Mouse (Mus musculus): ENCODE results near the gene Bcl7c. TPM values are rescaled to one million over a fixed set of nuclear protein-coding genes. Genes with fewer than 3 reads are reported as not detected.
A peak's percentile ranks its signal among the peaks of the same experiment; 100 is the strongest.
"Not testable (repeated sequence)": the region's sequence is repeated elsewhere in the genome, so short reads cannot be mapped to it uniquely, and the experiment has no call there.

Gene Bcl7c
- polyA plus RNA-seq, 1 experiment = not detected

- Histone ChIP-seq H3K4me3 (ENCODE audit: insufficient read depth, low read depth, low read length) (no peak overlapping the region), H3K27ac (ENCODE audit: insufficient read depth, low read depth, low read length) (no peak overlapping the region), H3K4me1 (ENCODE audit: control insufficient read depth, insufficient read depth, low read length) (no peaks in the 10 kb centered on the region)
- WGBS = 79% methylated on average over 6 of the region's 6 CpGs
- no peak for TF ChIP-seq POLR2A (IDR thresholded peaks at IDR 0.05; ENCODE audit: insufficient read depth, low read depth, low read length)
- TF ChIP-seq CTCF (IDR thresholded peaks at IDR 0.05; ENCODE audit: insufficient read depth, low read depth, low read length) = no peak
Measured at GRCm38 (mm10) chr7:127662926-127663325, 45.8 kb downstream of the Bcl7c start.

- no peak for TF ChIP-seq CTCF (IDR thresholded peaks at IDR 0.05; ENCODE audit: insufficient read depth, low read depth, low read length)
- no peak for TF ChIP-seq POLR2A (IDR thresholded peaks at IDR 0.05; ENCODE audit: insufficient read depth, low read depth, low read length)
- H3K4me1 ChIP-seq (ENCODE audit: control insufficient read depth, insufficient read depth, low read length) = no peaks in the 10 kb centered on the region
- 82% methylated on average over 6 of the region's 6 CpGs for WGBS
- H3K4me3 ChIP-seq (ENCODE audit: insufficient read depth, low read depth, low read length) = no peak overlapping the region
- H3K27ac ChIP-seq (ENCODE audit: insufficient read depth, low read depth, low read length) = no peak overlapping the region
Measured at GRCm38 (mm10) chr7:127661833-127662232, 46.9 kb downstream of the Bcl7c start.

DNA sequence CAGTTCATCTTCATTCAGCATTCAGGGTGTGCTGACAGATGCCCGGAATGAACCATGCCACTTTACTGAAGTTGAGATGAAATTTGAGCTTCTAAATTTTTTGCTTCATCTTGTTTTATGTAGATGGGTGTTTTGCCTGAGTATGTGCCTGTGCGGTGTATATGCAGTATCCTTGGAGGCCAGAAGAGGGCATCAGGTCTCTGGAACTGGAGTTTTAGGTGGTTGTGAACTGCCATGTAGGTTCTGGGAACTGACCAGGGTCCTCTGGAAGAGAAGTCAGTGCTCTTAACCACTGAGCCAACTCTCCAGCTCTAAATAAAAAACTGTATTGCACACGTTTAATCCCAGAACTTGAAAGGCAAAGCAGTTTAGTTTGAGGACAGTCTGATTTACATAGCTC is 47.9 kb downstream of the Bcl7c start:
- no peak overlapping the region for H3K27ac ChIP-seq (ENCODE audit: insufficient read depth, low read depth, low read length)
- no peaks in the 10 kb centered on the region for H3K4me1 ChIP-seq (ENCODE audit: control insufficient read depth, insufficient read depth, low read length)
- TF ChIP-seq CTCF (IDR thresholded peaks at IDR 0.05; ENCODE audit: insufficient read depth, low read depth, low read length) (no peak), POLR2A (IDR thresholded peaks at IDR 0.05; ENCODE audit: insufficient read depth, low read depth, low read length) (no peak)
- 94% methylated on average over 3 of the region's 3 CpGs for WGBS
- no peak overlapping the region for H3K4me3 ChIP-seq (ENCODE audit: insufficient read depth, low read depth, low read length)

GRCm38 (mm10) chr7:127656946-127657345 is 51.8 kb downstream of the Bcl7c start:
- peak; percentile 33; the same call in 1 of the 2 replicates for TF ChIP-seq CTCF (IDR thresholded peaks at IDR 0.05; ENCODE audit: insufficient read depth, low read depth, low read length)
- TF ChIP-seq POLR2A (IDR thresholded peaks at IDR 0.05; ENCODE audit: insufficient read depth, low read depth, low read length) = no peak
- no peak overlapping the region for H3K4me3 ChIP-seq (ENCODE audit: insufficient read depth, low read depth, low read length)
- WGBS = 31% methylated on average over 4 of the region's 4 CpGs
- H3K27ac ChIP-seq (ENCODE audit: insufficient read depth, low read depth, low read length) = no peak overlapping the region
- H3K4me1 ChIP-seq (ENCODE audit: control insufficient read depth, insufficient read depth, low read length) = peaks cover 4% of the 10 kb centered on the region

DNA sequence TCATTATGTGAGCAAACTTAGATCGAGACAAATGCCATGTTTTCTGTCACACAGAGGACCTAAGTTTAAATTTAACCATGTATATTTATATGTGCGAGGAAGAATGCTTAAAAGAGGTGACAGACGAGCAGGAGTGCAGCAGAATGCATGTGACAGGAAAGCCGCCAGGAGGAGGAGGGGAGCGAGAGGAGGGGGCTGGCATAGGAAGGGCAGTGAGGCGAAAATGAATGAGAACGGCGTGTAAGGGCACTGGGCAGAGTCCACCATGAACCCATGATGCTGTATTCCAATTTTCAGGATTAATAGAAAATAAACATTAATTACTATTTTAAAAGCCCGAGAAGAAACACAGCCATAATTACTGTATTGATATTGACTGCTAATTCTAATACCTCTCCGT is 54.4 kb downstream of the Bcl7c start:
- TF ChIP-seq CTCF (IDR thresholded peaks at IDR 0.05; ENCODE audit: insufficient read depth, low read depth, low read length) (no peak), POLR2A (IDR thresholded peaks at IDR 0.05; ENCODE audit: insufficient read depth, low read depth, low read length) (no peak)
- Histone ChIP-seq H3K27ac (ENCODE audit: insufficient read depth, low read depth, low read length) (no peak overlapping the region), H3K4me1 (ENCODE audit: control insufficient read depth, insufficient read depth, low read length) (peaks cover 6% of the 10 kb centered on the region), H3K4me3 (ENCODE audit: insufficient read depth, low read depth, low read length) (no peak overlapping the region)
- 54% methylated on average over 10 of the region's 10 CpGs for WGBS

DNA sequence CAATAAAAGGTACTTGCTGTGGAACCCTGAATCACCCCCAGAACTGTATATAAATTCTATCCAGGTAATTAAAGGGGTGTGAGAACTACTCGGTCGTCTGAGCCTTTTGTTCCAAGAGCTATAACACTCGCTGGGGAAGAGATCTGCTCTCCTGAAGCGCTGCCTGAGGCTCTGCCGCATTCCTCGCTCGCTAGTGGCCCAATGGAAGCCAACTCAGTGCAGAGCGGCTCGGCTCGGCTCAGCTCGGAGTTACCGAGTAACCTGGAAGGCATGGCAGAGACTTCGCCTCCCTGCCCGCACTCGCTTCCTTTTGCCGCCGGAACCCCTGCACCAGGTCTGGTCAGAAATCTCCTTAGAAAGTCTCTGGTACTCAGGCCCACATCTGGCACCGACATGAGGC is 56.7 kb downstream of the Bcl7c start:
- no peak overlapping the region for H3K4me3 ChIP-seq (ENCODE audit: insufficient read depth, low read depth, low read length)
- no peak overlapping the region for H3K27ac ChIP-seq (ENCODE audit: insufficient read depth, low read depth, low read length)
- peaks cover 6% of the 10 kb centered on the region for H3K4me1 ChIP-seq (ENCODE audit: control insufficient read depth, insufficient read depth, low read length)
- 18% methylated on average over 18 of the region's 18 CpGs for WGBS
- TF ChIP-seq POLR2A (IDR thresholded peaks at IDR 0.05; ENCODE audit: insufficient read depth, low read depth, low read length) (no peak), CTCF (IDR thresholded peaks at IDR 0.05; ENCODE audit: insufficient read depth, low read depth, low read length) (no peak)

DNA sequence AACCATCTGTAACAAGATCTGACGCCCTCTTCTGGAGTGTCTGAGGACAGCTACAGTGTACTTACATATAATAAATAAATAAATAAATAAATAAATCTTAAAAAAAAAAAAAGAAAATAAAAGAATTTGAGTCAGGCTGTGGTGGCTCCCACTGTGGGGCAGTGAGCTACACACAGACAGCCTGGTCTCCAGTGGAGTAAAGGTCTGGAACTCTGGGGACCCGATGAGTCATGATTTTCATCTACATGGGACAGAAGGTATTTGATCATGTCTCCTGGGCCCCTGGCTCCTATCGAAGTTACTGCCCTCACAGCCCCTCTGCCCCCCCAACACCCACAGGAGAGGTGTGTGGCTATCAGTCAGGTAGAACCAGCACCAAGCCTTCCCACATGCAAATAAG is 57.1 kb downstream of the Bcl7c start:
- TF ChIP-seq CTCF (IDR thresholded peaks at IDR 0.05; ENCODE audit: insufficient read depth, low read depth, low read length) (no peak), POLR2A (IDR thresholded peaks at IDR 0.05; ENCODE audit: insufficient read depth, low read depth, low read length) (no peak)
- 68% methylated on average over 3 of the region's 3 CpGs for WGBS
- no peak overlapping the region for H3K4me3 ChIP-seq (ENCODE audit: insufficient read depth, low read depth, low read length)
- H3K27ac ChIP-seq (ENCODE audit: insufficient read depth, low read depth, low read length) = no peak overlapping the region
- peaks cover 6% of the 10 kb centered on the region for H3K4me1 ChIP-seq (ENCODE audit: control insufficient read depth, insufficient read depth, low read length)

DNA sequence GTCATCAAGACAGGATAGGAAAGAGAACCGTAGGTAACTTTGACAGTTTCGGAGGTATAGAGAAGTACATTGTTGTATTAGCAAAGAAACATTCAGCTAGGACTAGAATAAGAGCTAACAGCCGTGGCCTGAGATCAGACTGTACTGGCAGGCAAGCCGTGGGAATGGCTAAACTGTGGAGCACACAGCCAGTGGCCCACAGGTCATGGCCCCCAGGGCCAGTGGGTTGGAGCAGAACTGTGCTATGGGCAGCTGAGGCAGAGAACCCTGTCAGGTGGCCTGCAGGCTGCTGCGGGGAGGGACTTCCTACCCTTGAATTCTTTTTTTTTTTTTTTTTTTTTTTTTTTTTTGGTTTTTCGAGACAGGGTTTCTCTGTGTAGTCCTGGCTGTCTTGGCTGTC is 59.5 kb downstream of the Bcl7c start:
- 85% methylated on average over 6 of the region's 6 CpGs for WGBS

DNA sequence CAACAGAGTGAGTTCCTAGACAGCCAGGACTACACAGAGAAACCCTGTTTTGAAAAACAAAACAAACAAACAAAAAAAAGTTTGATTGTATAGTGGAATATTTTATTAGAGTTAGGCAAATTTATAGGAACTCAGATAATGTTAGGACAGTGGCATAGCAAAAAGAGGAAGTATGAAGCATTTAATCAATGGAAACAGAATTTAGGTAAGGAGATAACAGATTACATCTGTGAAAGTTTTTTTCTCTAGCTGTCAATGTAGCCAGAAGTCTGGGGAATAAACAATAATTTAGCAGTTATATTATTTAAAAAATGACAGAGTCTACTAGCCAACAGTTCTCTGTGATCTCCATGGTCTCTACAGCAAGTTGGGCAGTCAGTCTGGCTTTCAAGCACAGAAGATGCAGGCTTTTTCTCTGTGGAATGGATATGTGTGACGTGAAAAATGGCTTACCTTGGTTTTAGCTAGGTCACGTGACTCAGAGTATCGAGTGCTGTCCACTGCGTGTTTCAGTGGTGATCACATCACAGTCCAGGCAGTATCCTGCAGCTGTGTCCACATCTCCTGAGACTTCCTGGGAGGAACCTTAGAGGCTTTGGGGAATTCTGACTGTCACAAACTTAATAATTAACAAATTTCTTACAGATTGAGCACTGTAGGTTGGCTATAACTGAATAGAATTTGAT is 60.1 kb downstream of the Bcl7c start:
- 94% methylated on average over 4 of the region's 4 CpGs for WGBS
- Histone ChIP-seq H3K4me1 (ENCODE audit: control insufficient read depth, insufficient read depth, low read length) (peaks cover 6% of the 10 kb centered on the region), H3K4me3 (ENCODE audit: insufficient read depth, low read depth, low read length) (no peak overlapping the region), H3K27ac (ENCODE audit: insufficient read depth, low read depth, low read length) (no peak overlapping the region)
- TF ChIP-seq POLR2A (IDR thresholded peaks at IDR 0.05; ENCODE audit: insufficient read depth, low read depth, low read length) (no peak), CTCF (IDR thresholded peaks at IDR 0.05; ENCODE audit: insufficient read depth, low read depth, low read length) (no peak)

More for the DNA sequence above, 59.5 kb downstream of the Bcl7c start:
- Histone ChIP-seq H3K4me1 (ENCODE audit: control insufficient read depth, insufficient read depth, low read length) (peaks cover 6% of the 10 kb centered on the region), H3K4me3 (ENCODE audit: insufficient read depth, low read depth, low read length) (no peak overlapping the region), H3K27ac (ENCODE audit: insufficient read depth, low read depth, low read length) (no peak overlapping the region)
- no peak for TF ChIP-seq CTCF (IDR thresholded peaks at IDR 0.05; ENCODE audit: insufficient read depth, low read depth, low read length)
- no peak for TF ChIP-seq POLR2A (IDR thresholded peaks at IDR 0.05; ENCODE audit: insufficient read depth, low read depth, low read length)

DNA sequence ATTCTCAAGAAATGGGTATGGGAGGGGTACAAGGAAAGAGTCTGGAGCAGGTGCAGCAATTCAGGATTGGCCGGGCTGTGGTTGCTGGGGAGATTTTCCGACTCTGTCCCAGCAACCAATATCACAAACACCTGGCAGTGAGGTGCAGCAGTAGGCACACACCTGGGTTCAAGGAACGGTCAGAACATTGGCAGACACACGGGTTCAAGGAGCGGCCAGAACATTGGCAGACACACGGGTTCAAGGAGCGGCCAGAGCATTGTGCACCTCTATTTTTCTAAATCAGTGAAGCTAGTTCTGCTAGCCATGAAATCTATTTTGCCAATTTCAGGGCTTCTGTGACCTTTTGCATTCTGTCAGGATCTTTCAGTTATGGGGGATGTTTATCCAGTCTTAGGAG is 61.2 kb downstream of the Bcl7c start:
- not testable (repeated sequence) for H3K4me3 ChIP-seq (ENCODE audit: insufficient read depth, low read depth, low read length); H3K27ac ChIP-seq (ENCODE audit: insufficient read depth, low read depth, low read length); H3K4me1 ChIP-seq (ENCODE audit: control insufficient read depth, insufficient read depth, low read length)
- WGBS = 92% methylated on average over 7 of the region's 7 CpGs
